Mouse (Mus musculus) layer of hippocampus, postnatal 36 days (tissue): ENCODE data around the gene P2rx3. TPM values are rescaled to one million over a fixed set of nuclear protein-coding genes. Genes with fewer than 3 reads are reported as not detected.

Experiments
- DNase-seq, 2 experiments: peaks; one replicate each; pipeline ENCODE4 v3.0.0; 2022
- total RNA-seq, 2 experiments: library from RNA; stranded (reverse); gene quantifications; 2 replicates each; pipeline ENCODE4 v1.2.3; 2021

Gene P2rx3
- total RNA-seq, 2 experiments from 2014 or later, result 1.4 to 2.7 TPM

DNA sequence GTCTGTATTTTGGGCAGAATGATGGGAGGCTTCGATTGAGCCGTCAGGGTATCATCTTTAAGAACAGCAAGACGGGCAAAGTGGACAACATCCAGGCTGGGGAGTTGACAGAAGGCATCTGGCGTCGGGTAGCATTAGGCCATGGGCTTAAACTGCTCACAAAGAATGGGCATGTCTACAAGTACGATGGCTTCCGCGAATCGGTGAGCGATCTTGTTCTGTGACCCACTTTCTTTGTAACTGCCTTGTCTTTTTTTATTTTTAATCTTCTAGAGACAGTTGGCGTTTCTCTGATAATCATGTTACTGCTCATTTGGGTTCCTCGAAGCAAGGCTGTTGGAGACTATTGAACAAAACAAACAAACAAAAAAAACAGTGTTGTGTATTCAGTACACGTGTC lies 1.1 kb upstream of the P2rx3 start:
- no peak for DNase-seq

DNA sequence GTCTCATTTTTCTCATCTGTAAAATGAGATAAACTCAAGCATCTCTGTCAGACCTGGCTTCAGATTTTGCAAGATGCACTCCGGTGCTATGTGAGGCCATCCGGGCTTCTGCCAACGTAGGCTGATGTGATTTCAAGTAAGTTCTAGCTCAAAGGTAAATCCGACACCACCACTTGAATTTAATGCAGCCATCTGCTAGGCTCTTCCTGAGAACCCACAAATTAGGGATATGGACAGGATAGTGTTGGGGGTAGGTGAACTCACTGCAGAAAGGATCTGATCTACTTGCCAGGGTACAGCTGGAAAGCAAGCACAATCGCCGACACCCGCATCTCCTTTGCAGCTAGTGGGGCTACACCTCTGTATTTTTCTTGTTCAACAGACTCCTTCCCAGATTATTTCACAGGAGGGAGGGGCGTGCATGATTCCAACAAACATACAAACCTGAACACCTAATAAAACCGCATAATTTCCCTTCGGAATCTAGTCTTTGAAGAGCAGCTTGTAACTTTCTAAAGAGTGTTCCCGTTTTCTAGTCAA lies 685 bp downstream of the P2rx3 start:
- DNase-seq, result no peak

DNA sequence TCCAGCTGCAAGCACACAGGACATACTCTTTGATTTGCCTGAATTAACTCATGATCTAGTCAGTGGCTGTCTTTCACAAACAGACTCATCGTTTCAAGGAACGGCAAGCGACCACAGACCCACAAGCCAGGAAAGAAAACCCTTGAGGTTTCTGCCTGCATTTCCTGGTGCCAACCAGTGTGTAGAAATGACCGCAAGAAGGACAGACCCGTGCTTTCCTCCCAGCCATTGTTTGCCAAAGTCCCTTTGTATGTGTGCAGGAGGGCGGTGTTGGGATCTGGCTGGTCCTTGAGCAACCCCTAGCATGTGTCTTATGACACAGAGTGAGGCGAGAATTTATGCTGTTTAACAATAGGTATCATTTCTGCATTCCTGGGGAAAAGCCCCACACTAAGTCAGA lies 3.1 kb downstream of the P2rx3 start:
- DNase-seq, result no peak

DNA sequence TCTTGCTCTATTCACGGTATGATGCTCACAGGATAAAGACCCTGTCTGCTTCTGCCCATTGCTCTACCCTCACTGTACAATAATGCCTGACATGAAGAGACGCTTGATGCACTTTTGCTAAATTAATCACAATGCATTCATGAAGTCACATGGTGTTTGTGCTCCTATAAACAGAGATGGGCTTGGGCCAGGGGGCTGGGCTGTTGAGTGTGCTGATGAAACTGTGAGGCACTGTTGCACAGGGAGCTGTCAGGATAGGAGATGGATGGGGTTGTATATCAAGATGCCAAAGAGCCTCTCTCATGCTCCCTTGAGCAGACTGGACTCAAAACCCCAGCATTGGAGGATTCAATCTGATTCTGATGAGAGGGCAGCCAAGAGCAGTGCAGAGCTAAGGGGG lies 4.1 kb downstream of the P2rx3 start:
- no peak for DNase-seq

DNA sequence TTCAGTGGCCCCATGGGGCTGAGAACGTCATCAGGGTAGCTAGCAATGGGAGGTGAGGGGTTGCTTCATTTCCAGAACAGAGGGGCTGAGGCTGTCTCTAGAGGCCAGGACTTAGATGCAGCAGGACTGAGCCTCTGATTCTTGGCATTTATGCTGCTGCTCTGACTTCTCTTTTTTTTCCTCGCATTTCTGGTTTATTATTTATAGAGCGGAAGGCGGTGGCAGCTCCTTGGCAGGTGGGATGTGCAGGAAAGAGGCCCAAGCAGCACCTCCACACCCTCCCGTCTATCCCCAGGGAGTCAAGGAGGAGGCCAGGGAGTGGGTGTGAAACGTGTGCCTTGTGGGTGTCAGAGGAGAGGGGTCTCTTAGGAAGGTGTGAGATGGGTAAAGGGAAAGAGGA lies 6.3 kb downstream of the P2rx3 start:
- no peak for DNase-seq

DNA sequence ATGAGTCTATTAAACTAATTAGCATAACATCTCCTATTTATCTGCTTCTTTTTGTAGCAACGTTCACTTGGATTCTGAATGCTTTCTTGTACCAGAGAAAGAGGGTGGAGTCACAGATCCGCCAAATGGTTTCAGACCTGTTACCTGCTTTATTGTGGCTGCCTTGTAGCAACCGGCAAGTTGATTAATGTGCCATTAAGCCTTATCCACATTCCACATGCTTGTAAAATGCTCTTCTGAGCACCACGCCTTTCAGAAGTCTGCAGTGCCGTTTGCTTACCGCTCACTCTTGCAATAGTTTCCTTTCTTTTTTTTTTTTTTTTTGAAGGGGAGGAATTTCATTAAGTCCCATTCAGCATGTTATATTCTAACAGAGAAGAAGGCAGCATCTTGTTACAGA lies 7.4 kb downstream of the P2rx3 start:
- DNase-seq, result no peak

DNA sequence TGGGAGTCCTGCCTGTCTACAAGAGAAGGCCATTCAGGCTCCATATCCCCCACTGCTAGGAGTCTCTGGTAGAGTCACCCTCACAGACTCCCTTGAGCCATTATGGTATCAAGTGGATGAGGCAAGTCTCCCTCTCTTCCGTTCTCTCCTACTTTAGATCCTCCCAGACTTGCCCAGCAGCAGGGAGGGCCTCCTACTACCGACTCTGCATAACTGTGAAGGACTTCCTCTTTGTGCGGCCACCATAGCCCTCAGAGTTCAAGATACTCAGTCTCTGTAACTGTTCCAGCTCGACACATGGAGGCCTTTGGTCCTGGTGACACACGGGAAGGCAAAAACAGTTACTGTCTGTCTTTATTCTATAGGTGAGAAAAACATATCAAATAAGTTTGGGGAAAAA lies 10.0 kb downstream of the P2rx3 start:
- no peak for DNase-seq

DNA sequence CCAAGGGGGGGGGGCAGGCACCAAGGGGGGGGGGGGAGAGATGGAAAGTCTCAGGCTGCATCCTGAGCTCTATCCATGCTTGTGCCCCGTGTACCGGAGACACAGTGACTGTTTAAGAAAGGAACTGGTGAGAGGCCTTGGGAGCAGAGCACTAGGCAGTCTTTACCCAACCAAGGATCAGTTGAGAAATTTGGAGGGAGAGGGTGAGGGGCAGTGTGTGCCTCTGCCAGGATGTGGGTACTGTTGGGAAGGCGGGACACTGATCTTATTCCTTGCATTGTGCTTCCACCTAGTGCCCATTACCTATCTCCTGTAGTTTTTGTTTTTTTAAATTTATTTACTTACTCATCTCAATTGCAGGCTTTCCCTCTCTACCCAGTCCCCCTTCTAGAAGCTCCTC lies 11.1 kb downstream of the P2rx3 start:
- no peak for DNase-seq

DNA sequence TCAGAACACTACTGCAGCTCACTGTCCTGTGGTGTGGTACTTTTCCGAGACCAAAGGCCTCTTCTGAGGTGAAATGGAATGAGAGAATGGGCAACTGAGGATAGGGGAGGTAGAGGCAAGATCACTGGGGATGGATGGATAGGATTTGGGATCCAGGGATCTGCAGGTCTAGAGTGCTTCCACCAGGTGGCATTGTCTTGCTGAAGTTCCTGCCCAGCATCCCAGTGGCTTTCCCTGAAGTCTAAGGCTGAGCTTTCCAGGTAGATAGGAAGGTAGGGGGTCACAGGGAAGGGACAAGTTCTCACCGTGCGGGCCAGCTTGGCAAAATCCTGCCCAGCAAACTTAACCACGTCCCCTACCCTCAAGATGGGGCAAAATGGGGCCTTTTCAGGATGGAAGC lies 15.2 kb downstream of the P2rx3 start:
- no peak for DNase-seq

DNA sequence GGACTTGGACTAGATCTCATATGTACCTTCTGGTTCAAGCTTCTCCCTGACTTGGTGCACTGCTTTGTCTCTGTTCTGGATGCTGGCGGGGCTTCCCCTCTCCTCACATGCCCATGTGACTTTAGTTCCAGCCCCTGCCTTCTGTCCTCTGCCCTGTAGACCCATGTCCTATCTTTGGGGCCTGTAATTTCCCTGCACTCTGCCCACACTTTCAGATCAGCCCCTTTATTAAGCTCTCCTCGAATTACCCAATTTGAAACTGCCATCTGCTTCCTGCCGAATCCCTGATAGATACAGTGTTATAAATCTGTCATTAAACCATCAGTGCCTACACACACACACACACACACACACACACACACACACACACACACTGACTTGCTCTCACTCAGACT lies 22.7 kb downstream of the P2rx3 start:
- DNase-seq, result peak; percentile 29 to 43

DNA sequence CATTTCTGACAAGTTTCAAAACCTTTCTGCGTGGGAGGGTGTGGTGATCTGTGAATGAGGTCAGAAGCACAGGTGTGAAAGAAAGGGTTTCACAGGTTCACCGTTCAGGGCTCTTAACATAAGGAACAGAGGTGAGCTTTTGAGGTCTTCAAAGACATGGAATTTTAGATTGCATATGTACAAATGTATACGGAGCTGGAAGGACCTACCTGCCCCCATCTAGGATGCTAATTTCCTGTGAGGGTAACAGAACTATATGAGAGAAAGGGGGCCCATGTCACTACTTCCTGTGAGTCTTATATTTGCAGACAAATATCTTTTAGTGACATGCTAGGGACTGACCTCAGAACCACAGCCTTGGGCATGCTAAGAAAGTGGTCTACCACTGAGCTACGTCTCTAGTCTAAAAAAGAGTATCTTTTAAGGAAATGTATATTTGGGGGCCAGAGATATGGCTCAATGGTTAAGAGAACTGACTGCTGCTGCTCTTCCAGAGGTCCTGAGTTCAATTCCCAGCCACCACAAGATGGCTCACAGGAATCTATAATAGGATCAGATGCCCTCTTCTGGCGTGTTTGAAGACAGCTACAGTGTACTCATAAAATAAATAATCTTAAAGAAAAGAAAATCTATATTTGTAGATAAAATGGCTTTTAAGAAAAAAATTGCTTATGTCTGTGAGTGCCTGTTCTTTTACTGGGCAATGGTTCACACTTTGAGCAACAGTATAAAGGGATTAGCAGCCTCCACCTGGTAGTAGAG lies 23.3 kb downstream of the P2rx3 start:
- DNase-seq, result no peak

DNA sequence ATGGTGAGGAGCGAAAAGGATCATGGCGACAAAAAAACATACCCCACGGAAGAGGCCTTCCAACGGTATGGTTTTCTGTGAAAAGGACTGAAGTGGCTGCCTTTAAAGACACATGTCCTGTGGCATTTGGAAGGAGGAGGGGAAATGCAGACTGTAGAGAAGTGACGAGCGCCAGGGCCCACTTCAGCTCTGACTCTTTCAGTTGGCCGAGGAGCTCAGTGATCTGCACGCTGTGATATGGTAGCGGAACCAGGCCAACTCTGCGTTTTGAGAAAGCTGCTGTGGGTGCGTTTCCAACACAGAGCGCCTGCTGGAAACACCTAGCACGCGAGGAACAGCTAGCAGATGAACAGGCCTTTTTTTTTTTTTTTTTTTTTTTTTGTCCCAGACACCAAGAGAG lies 24.6 kb downstream of the P2rx3 start:
- DNase-seq, result no peak

DNA sequence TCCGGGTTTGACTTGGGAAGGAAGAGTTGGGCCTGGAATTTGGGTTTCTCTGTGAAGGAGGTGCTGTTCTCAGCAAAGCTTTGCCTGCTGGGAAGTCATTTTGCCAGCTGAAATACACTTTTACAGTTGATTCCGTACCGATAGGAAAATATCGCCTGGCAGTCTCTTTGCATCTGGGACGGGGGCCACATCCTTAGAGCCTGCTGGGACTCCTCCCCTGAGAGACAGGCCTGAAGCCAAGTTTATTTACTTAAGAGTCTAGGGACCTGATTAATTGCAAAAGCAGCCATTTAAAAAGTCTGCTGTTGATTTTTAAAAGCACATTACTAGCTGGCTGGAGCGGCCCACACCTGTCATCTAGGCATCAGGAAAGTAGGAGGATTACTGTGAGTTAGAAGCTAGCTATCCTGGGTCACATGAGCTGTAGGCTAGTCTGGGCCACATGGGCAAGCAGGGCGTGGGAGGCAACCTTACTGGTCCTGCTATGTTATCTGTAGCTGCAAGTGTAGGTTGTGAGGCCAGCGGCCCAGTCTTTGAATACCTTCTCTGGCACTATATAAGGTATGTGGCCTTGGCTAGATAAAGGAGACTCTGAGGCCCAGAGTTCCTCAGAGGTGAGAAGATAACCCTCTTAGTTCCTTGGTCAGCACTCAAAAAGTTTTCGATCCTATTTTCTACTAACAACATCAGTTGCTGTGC lies 25.2 kb downstream of the P2rx3 start:
- DNase-seq, result no peak

DNA sequence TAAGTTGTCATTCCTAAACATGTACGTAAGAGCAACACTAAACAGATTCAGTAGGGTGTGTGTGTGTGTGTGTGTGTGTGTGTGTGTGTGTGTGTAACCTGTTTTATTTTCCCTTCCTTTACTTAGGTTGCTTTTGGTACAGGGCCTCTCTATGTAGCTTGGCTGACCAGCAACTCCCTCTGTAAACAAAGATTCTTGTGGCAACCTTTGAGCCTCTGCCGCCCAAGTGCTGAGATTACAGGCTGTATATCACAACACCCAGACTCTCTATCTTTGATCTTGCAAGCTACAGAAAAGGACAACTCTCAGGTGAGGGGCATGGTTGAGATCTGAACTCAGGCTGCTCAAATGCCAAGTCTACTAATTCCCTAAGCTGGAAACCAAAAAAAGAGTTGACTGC lies 28.1 kb downstream of the P2rx3 start:
- no peak for DNase-seq

DNA sequence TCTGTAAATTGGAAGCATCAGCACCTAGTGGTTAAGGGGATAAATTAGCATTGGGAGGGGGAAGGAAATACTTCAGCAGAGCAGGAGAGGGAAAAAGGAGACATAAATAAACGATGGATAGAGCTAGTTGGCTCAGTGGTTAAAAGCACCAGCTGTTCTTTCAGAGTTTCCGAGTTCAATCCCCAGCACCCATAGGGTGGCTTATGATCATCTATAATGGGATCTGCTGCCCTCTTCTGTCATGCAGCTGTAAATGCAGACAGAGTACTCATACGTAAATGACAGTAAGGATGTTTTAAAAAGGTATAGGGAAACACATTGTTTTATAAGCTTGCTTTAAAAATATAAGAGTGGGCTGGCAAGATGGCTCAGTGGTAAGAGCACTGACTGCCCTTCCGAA lies 29.5 kb downstream of the P2rx3 start:
- no peak for DNase-seq

DNA sequence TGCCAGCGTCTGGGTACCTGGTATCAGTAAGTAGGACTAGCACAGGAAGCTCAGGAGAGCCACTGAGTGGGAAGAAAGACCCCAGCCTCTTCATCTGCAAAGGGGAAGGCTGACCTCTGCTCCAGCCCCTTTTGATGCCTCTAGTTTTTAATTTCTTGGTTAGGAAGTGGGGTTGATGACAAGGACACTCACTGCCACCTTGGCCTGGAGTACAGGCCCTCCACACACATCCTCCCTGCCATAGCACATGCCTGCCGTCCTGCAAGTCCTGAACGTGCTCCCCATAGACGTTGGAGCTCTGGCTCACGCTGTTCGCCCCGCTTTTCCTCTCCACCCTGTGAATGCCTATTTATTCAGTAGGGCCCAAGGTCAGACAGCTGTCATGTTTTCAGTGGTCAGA lies 30.7 kb downstream of the P2rx3 start:
- DNase-seq, result no peak

DNA sequence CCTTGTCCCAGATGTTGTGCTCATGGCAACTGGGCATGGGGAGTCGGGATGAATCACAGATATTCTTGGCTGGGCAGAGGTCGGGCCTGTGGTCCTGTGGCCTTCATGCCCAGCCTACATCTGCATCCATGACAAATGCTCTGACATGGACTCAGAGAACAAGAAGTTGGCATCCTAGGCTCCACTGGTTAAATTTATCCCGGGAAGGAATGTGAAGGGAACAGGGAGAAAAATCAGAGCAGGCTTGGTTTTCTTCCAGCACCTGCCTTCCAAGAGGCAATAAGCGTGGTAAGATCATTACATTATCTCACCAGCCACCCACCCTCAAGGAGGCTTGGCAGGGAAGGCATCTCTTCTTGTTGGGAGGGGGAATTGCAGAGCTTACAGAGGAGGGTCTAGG lies 32.9 kb downstream of the P2rx3 start:
- no peak for DNase-seq

DNA sequence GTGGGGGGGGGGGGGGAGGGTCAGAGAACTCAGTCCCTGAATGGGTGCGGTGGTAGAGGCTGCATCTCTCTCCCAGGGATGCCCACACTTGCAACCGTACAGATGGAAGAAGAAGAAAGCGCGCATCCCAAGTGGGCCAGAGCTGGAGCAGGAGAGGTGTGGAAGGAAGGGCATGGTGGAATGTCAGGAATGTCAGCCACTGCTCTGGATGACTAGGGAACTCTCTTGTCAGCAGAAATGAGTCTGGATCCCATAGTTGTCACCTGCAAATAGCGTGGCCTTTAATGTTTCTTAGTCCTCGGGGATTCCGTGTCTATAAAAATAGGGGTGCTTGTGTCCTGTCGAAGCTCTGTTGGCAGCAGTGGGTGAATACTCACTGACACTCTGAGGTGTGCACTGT lies 34.7 kb downstream of the P2rx3 start:
- no peak for DNase-seq

DNA sequence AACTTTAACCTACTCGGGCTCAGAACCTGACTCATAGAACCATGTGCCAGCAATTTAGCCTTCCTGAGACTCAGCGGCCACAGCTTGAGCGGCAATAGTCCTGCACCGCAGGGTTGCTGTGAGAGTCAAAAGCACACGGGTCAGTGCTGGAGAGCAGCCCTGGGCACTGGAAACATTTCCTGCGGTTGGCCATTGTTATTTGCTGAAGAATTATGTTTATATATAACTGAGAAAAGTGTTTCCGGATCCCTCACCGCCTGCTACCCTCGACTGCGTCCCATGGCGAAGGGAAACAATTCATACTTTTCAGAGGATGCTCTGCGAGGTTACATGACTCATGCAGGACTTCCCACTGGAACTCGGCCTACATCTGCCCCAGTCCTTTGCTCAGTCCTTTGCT lies 35.8 kb downstream of the P2rx3 start:
- no peak for DNase-seq

DNA sequence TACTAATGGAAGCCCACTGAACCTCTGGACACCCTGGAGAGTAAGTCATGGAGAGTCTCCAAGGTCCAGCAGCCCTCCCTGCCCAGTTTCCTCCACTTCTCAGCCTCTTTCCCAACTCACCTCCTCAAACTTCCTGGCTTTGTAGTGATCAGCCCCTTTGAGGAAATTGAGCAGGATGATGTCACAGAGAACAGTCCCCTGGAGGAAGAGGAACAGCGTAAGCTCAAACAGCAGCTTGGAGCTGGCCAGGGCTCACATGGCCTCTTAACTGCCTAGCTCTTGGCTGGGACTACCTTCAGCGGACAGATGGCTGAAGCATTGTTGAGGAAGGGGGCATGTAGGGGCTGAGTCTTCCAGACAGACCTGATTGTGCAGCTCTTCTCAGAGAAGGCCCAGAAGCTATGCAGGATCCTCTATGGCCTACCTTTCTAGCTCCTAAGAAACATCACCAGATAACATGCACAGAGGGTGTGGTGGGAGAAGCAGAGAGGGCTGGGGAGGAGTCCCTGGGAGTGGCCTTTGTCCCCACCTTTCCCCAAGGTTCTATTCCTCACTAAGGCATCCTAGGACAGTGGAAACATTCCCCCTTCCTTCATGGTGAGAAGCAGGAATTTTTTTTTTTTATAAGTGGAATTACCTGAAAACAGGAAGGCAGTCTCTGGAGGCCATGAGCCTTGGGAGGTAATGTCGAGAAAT lies 37.6 kb downstream of the P2rx3 start:
- no peak for DNase-seq

DNA sequence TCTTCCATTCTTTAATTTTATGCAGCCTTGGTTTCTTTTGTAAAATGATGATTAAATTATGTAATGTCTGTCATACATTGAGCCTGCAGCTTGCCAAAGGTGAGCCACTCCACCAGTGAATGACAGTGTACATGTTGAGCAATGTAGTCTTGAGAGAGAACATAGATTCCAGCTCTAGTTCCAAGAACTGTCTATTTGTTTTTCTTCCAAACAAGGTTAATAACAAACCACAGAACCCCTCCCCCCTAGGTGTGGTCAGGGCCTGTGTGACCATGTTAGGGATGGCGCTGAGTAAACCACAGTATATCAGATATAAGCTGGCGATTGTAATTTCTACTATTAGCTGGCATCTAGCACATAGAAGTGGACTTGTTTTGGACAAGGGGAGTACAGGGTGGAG lies 40.9 kb downstream of the P2rx3 start:
- no peak for DNase-seq

DNA sequence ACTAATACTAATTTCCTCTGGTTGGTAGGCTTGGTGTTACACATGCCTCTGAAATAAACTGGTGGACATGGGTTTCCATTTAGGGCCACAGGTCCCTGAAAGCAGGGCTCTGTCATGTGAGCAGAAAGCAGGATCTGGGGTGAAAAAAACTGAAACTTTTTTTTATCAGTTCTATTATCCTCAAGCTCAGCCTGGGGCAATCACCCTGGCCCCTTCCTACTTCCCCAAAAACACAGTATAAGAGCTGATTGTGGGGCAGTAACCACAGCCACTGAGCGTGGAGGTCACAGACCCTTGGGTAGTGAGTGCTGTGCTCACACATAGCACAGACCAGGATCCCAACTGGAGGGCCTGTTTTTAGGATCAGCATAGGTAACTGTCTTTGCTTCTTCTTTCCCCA lies 49.3 kb downstream of the P2rx3 start, which contains the start of gene Prg3:
Prg3 (plus strand) TSS at position 286 of the 400 bp plus-strand sequence.
- no peak for DNase-seq

DNA sequence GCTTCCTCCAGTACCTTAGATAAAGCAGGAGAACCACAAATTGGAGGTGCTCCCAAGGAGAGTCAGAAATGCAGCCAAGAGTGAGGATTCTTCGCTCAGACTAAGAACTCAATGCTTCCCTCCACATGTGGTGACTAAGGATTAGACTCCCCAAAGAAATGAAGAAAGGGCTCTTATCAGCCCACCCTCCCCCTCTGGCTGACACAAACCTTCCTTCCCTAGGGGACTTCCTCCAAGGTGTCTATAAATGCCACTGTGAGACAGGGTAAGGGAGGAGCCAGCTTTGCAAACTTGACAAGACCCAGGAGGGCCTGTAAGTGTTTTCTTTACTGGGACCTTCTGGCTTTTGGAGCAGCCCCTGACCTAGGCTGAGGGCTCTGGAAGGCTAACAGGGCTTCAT lies 57.1 kb downstream of the P2rx3 start, which contains the start of gene Prg2:
Prg2 (plus strand) TSS at position 274 of the 400 bp plus-strand sequence.
- no peak for DNase-seq
